Mouse (Mus musculus) olfactory bulb, adult 2 months (tissue): ENCODE results near the gene Fstl1. TPM values are rescaled to one million over a fixed set of nuclear protein-coding genes. Genes with fewer than 3 reads are reported as not detected.

Experiments
- H3K27ac ChIP-seq: fragments of 200-500 bp; 2 replicates; pipeline ENCODE4 v1.5.1; 2012; ENCODE audit warnings: low read depth, low read length; ENCODE audit not compliant: insufficient read depth
- H3K4me1 ChIP-seq: fragments of 200-500 bp; 2 replicates; pipeline ENCODE4 v1.6.1; 2012; ENCODE audit warnings: low read length; ENCODE audit not compliant: control insufficient read depth, insufficient read depth
- H3K4me3 ChIP-seq: fragments of 200-500 bp; 2 replicates; pipeline ENCODE4 v1.5.1; 2012; ENCODE audit warnings: mild to moderate bottlenecking, low read depth, low read length, moderate library complexity; ENCODE audit not compliant: insufficient read depth
- CTCF ChIP-seq: fragments of 200-500 bp; IDR thresholded peaks from 2 replicates; pipeline ENCODE4 v1.5.1; 2012; ENCODE audit warnings: low read depth, mild to moderate bottlenecking, low read length, moderate library complexity; ENCODE audit not compliant: insufficient read depth
- POLR2A ChIP-seq: fragments of 200-500 bp; IDR thresholded peaks from 2 replicates; pipeline ENCODE4 v1.6.1; 2012; ENCODE audit warnings: mild to moderate bottlenecking, low read depth, low read length, moderate library complexity; ENCODE audit not compliant: insufficient read depth
- WGBS: fragments of 180-500 bp; shearing (Covaris S2); methylation state at CpG from one replicate; pipeline ENCODE4 v1.1.7; 2018; 5-methylcytosine and 5-hydroxymethylcytosine counted together
- polyA plus RNA-seq: library from polyadenylated mRNA; stranded (reverse); fragments of >200 nt; gene quantifications from 2 replicates; pipeline ENCODE4 v1.2.4, GENCODE M21; 2012; ENCODE audit warnings: low replicate concordance; ENCODE audit not compliant: missing spikeins, insufficient read depth, insufficient read length

Fstl1 gene
- polyA plus RNA-seq, 1 experiment = not detected

GRCm38 (mm10) chr16:37837571-37837970, 60.9 kb downstream of the Fstl1 start:
- TF ChIP-seq CTCF = no peak
- no peak for TF ChIP-seq POLR2A
- Histone ChIP-seq H3K27ac (no peak overlapping the region), H3K4me3 (no peak overlapping the region), H3K4me1 (no peaks in the 10 kb centered on the region)
- 78% methylated on average over 3 of the region's 3 CpGs for WGBS

DNA sequence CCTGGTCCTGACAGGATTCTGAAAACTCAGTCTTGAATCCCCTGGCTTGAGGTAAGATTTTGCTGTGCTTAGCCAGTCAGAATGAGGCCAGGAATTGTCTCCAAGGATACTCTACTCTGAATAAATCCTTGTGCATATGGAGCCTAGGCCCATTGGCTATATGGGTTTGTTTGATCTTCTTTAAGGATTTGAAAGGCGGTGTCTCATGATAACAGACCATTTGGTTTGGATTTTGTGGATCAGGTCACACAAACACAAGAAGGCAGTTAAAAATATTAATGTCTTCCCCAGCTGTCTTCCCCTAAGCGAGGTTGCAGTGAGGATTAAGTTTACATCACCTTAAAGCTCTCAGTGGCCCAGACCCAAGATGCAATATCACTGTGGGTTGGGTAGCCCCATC, 65.8 kb downstream of the Fstl1 start:
- H3K4me3 ChIP-seq = no peak overlapping the region
- 0 out of 2 replicates have a peak, but pooled peaks cover 2% of the 10 kb centered on the region for H3K4me1 ChIP-seq
- no peak for TF ChIP-seq CTCF
- no peak for TF ChIP-seq POLR2A
- WGBS = 89% methylated on average over 2 of the region's 2 CpGs
- no peak overlapping the region for H3K27ac ChIP-seq

DNA sequence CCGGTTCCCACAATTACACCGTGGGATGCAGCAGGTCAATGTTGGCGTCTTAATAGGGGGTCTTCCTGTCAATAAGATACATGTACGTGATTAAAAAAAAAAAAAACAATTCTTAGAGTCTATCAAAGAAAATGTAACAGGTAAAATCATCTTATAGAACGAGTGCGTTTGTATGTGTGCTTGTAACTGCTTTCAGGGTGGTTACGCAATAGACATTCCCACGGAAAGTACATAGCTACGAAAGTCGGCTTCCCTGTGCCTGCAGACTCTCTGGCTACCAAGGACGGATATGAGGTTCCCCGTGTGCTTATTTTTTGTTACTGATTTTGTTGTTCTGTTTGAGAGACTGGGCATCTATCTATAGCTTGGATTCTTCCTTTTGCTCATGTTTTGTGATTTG, 67.1 kb downstream of the Fstl1 start:
- Histone ChIP-seq H3K27ac (no peak overlapping the region), H3K4me3 (no peak overlapping the region), H3K4me1 (0 out of 2 replicates have a peak, but pooled peaks cover 2% of the 10 kb centered on the region)
- TF ChIP-seq CTCF (no peak), POLR2A (no peak)
- WGBS = 90% methylated on average over 12 of the region's 12 CpGs

DNA sequence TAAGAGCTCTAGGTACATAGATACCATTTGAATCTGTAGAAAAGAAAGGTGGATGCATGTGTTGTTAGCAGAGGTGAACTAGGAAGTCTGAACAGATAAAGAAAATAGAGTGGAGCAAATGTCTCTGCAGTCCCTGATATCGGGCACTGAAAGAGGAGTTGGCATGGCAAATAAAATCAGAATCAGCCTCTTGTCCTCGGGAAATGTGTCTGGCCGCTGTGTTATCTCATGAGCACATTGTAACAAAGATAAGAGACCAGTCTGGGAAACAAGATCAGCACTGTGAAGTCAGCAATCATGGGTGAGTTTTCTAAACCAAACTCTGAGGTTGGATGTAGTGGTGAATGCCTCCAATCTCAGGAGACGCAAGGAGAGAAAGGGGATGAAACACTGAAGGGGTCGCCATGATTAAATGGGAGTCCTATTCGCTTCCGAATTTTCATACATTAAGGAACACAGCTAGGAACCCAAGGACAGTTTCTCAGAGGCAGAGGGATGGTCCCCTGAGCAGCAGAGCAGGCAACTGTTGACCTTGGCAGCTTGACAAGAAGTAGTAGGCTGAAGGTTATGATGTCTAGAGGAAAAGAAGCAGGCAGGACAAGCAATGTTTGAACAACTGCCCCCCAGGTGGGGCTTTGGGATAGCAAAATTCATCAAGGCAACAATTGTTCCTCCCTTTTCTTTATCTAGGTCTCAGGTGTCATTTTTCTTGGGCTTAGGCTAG, 68.7 kb downstream of the Fstl1 start:
- TF ChIP-seq POLR2A (no peak), CTCF (no peak)
- Histone ChIP-seq H3K4me3 (no peak overlapping the region), H3K4me1 (0 out of 2 replicates have a peak, but pooled peaks cover 2% of the 10 kb centered on the region), H3K27ac (no peak overlapping the region)
- WGBS = 91% methylated on average over 7 of the region's 7 CpGs

GRCm38 (mm10) chr16:37847081-37847480, 70.4 kb downstream of the Fstl1 start:
- H3K27ac ChIP-seq = no peak overlapping the region
- 92% methylated on average over 3 of the region's 3 CpGs for WGBS
- no peak overlapping the region for H3K4me3 ChIP-seq
- H3K4me1 ChIP-seq = 0 out of 2 replicates have a peak, but pooled peaks cover 2% of the 10 kb centered on the region
- TF ChIP-seq POLR2A (no peak), CTCF (no peak)

DNA sequence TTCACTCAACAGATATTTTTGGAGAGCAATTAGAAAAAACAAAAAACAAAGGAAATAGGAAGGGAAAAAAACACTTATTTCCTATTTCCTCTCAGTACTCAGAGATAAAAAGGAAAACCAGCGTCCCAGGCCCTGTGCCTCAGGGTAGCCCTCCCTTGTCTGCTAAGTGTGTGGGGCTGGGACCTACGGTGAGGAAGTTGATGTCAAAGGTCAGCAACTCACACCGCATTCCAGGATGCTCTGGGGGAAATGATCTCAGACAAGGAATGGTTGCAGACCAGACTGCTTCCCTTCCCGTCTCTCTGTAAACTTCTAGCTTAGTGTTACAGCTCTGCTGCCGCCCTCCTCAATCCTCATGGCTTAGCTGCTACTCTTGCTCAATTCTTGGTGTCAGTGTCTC, 74.7 kb downstream of the Fstl1 start:
- H3K4me3 ChIP-seq = no peak overlapping the region
- no peak for TF ChIP-seq CTCF
- no peak for TF ChIP-seq POLR2A
- no peak overlapping the region for H3K27ac ChIP-seq
- WGBS = 76% methylated on average over 5 of the region's 5 CpGs
- H3K4me1 ChIP-seq = no peaks in the 10 kb centered on the region; the same call in 1 of the 2 replicates

DNA sequence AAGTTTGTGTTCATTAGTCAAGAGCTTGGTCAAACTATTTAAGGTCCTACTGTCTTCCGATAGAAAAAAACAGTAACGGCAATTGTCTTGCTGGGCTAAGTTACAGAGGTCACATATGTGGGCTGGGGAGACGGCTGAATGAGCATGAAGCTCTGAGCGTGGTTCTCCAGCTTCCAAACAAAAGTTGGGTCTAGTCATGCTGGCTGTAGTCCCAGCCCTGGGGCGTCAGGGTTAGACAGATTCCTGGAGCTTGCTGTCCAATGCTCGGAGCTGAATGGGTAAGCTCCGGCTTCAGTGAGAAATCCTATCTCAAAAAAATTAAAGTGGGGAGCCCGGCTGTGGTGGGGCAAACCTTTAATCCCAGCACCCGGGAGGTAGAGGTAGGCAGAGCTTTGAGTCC, 76.6 kb downstream of the Fstl1 start:
- WGBS = 38% methylated on average over 9 of the region's 9 CpGs
- no peak overlapping the region for H3K27ac ChIP-seq
- no peak for TF ChIP-seq CTCF
- H3K4me1 ChIP-seq = no peaks in the 10 kb centered on the region; the same call in 1 of the 2 replicates
- no peak overlapping the region for H3K4me3 ChIP-seq

DNA sequence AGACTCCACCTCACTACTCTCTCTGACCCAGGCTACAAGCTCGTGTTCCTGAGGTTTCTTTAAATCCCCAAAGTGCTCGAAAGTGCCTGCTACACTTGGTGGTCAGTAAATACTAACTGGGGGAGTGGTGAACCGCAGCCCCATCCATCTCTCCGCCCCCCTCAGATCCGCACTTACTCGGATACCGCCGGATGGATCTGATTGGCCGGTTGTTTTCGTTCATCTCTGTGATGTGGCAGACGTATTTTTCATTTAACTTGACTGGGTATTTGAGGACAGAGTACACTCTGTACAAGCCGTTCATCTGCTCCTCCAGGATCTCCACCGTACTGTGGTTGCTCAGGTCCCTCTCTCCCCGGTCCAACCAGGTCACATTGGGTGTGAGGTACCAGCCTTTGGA, 77.4 kb downstream of the Fstl1 start:
- TF ChIP-seq CTCF = no peak
- WGBS = 78% methylated on average over 14 of the region's 14 CpGs
- Histone ChIP-seq H3K4me1 (no peaks in the 10 kb centered on the region; the same call in 1 of the 2 replicates), H3K4me3 (no peak overlapping the region), H3K27ac (no peak overlapping the region)

DNA sequence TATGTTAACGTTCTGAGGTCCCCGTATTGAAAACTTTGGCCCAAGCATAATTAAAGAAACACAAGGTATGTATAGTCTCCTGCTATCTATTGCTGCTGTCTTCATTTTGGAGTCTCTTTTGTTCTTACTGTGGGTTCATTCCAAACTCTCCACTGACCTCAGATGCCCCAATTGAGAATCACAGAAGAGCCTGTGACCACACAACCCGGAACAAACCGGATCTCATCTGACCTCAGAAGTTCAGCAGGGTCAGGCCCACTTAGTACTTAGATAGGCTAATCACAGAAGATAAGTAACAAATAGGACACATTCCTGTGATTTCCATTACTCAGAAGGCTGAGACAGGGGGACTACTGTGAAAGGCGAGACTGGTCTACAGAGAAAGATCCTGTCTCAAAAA, 77.9 kb downstream of the Fstl1 start:
- no peak overlapping the region for H3K4me3 ChIP-seq
- no peak overlapping the region for H3K27ac ChIP-seq
- TF ChIP-seq CTCF (no peak), POLR2A (no peak)
- H3K4me1 ChIP-seq = no peaks in the 10 kb centered on the region; the same call in 1 of the 2 replicates
- 80% methylated on average over 5 of the region's 5 CpGs for WGBS

DNA sequence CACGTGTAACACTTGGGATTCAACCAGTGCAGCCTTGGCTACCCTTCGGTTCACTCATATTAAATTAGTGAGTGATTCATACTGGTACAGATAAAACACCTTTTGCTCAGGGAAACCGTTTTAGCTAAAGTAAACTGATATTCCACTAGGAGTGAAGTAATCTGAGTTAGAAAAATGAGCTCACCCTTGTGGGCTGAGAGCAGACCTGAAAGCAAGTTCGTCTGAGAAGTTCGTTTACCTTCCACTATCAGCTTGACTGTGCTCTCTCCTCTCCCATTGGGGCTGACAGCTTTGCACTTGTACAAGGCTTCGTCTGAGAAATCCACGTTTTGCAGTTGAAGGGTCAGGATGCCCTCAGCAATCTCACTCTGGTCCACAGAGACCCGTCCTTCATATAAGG, 78.9 kb downstream of the Fstl1 start:
- no peak for TF ChIP-seq POLR2A
- no peak for TF ChIP-seq CTCF

DNA sequence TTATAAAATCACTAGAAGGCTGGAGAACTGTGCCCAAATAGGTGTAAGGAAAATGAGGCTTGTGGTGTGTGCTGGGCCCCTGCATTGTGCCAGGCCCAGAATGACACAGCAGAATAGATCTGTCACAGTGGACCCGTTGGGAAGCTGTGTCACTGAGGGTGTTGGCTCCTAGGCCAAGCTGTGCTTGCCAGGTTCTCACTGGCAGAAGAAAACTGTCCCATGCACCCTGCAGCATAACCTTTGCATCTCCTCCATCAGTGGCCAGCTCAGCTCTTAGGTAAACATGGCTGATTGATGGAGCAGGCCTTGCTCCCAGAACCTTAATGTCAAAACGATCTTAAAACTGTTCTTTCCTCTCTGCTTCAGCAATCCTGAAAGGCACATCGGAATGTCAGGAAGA, 79.7 kb downstream of the Fstl1 start:
- no peak overlapping the region for H3K4me3 ChIP-seq
- 68% methylated on average over 3 of the region's 3 CpGs for WGBS
- TF ChIP-seq CTCF = no peak
- no peak for TF ChIP-seq POLR2A
- no peaks in the 10 kb centered on the region; the same call in 1 of the 2 replicates for H3K4me1 ChIP-seq
- H3K27ac ChIP-seq = no peak overlapping the region

More for the DNA sequence above, 78.9 kb downstream of the Fstl1 start:
- no peak overlapping the region for H3K4me3 ChIP-seq
- no peaks in the 10 kb centered on the region; the same call in 1 of the 2 replicates for H3K4me1 ChIP-seq
- no peak overlapping the region for H3K27ac ChIP-seq
- WGBS = 85% methylated on average over 8 of the region's 8 CpGs
